Mouse (Mus musculus): ENCODE measurements around the gene Rab3gap2.

GRCm38 (mm10) chr1:185193509-185193908, 10.4 kb upstream of the Rab3gap2 start:
- peak; percentile 77 to 89 for TF ChIP-seq CTCF (conservative IDR thresholded peaks at IDR 0.05 in 1 of 2, IDR thresholded peaks at IDR 0.05 in 1 of 2; ENCODE audit: low read depth in 2 of 2, low read length in 2 of 2)
- no peak for TF ChIP-seq ETS1 (conservative IDR thresholded peaks at IDR 0.05; ENCODE audit: low read depth, low read length)
- TF ChIP-seq TCF12 (IDR thresholded peaks at IDR 0.05; ENCODE audit: low read depth, low read length) = no peak
- peak; percentile 80 for TF ChIP-seq BHLHE40 (IDR thresholded peaks at IDR 0.05; ENCODE audit: low read depth, low read length)
- TF ChIP-seq ZKSCAN1 (IDR thresholded peaks at IDR 0.05; ENCODE audit: borderline replicate concordance, low read depth, low read length) = no peak
- no peak for TF ChIP-seq POLR2A (IDR thresholded peaks at IDR 0.05; ENCODE audit: low read depth, low read length)
- no peak for TF ChIP-seq MAX (IDR thresholded peaks at IDR 0.05; ENCODE audit: low read length)
- TF ChIP-seq ZC3H11A (IDR thresholded peaks at IDR 0.05; ENCODE audit: low read depth, low read length) = no peak
- no peak for TF ChIP-seq ZMIZ1 (IDR thresholded peaks at IDR 0.05; ENCODE audit: low read depth, low read length)
- no peak for TF ChIP-seq TBP (conservative IDR thresholded peaks at IDR 0.05; ENCODE audit: low read depth, low read length)
